Mouse (Mus musculus): ENCODE data around the gene Sdhd. TPM values are rescaled to one million over a fixed set of nuclear protein-coding genes. Genes with fewer than 3 reads are reported as not detected.

Sdhd gene
- polyA plus RNA-seq (2014; fragmentation: Illumina TruSeq; extraction: RNeasy Lipid Tissue Mini Kit (QIAGEN cat#74804); ENCODE audit: low read depth, low replicate concordance), result 374 TPM

GRCm38 (mm10) chr9:50603189-50603997 lies at the start of gene Sdhd, which contains the start of gene Timm8b:
TSS of gene Sdhd (minus strand) at chr9:50603812.
TSS of gene Timm8b (plus strand) at chr9:50603910.

GRCm38 (mm10) chr9:50616766-50617603 lies 13.4 kb upstream of the Sdhd start, which contains the start of the genes Pih1d2 and Nkapd1:
TSS of gene Pih1d2 (plus strand) at chr9:50617321.
TSS of gene Nkapd1 (minus strand) at chr9:50617464.

GRCm38 (mm10) chr9:50561145-50561917 lies 42.3 kb downstream of the Sdhd start, which contains the start of gene Tex12:
TSS of gene Tex12 (minus strand) at chr9:50561325.

GRCm38 (mm10) chr9:50555094-50555446 lies 48.5 kb downstream of the Sdhd start, which contains the start of gene Bco2:
TSS of gene Bco2 (minus strand) at chr9:50555181.

GRCm38 (mm10) chr9:50554241-50555093 lies 49.1 kb downstream of the Sdhd start, which contains the start of gene Il18:
TSS of gene Il18 (plus strand) at chr9:50554827.

Other genes with a start within 250 kb of the Sdhd start
- 55.0 TPM for gene Plet1, start 109.3 kb downstream of the Sdhd start, polyA plus RNA-seq (2014; fragmentation: Illumina TruSeq; extraction: RNeasy Lipid Tissue Mini Kit (QIAGEN cat#74804); ENCODE audit: low read depth, low replicate concordance)
- 200 TPM for gene Pts, start 75.1 kb downstream of the Sdhd start, polyA plus RNA-seq (2014; fragmentation: Illumina TruSeq; extraction: RNeasy Lipid Tissue Mini Kit (QIAGEN cat#74804); ENCODE audit: low read depth, low replicate concordance)
- gene Il18, start 49.0 kb downstream of the Sdhd start, polyA plus RNA-seq (2014; fragmentation: Illumina TruSeq; extraction: RNeasy Lipid Tissue Mini Kit (QIAGEN cat#74804); ENCODE audit: low read depth, low replicate concordance), result 1,164 TPM
- 25.0 TPM for gene Bco2, start 48.6 kb downstream of the Sdhd start, polyA plus RNA-seq (2014; fragmentation: Illumina TruSeq; extraction: RNeasy Lipid Tissue Mini Kit (QIAGEN cat#74804); ENCODE audit: low read depth, low replicate concordance)
- 13.9 TPM for gene Tex12, start 42.5 kb downstream of the Sdhd start, polyA plus RNA-seq (2014; fragmentation: Illumina TruSeq; extraction: RNeasy Lipid Tissue Mini Kit (QIAGEN cat#74804); ENCODE audit: low read depth, low replicate concordance)
- 88.6 TPM for gene Timm8b, start 98 bp upstream of the Sdhd start, polyA plus RNA-seq (2014; fragmentation: Illumina TruSeq; extraction: RNeasy Lipid Tissue Mini Kit (QIAGEN cat#74804); ENCODE audit: low read depth, low replicate concordance)
- 4.5 TPM for gene Pih1d2, start 13.5 kb upstream of the Sdhd start, polyA plus RNA-seq (2014; fragmentation: Illumina TruSeq; extraction: RNeasy Lipid Tissue Mini Kit (QIAGEN cat#74804); ENCODE audit: low read depth, low replicate concordance)
- 123 TPM for gene Nkapd1, start 13.7 kb upstream of the Sdhd start, polyA plus RNA-seq (2014; fragmentation: Illumina TruSeq; extraction: RNeasy Lipid Tissue Mini Kit (QIAGEN cat#74804); ENCODE audit: low read depth, low replicate concordance)
- gene Dlat, start 56.0 kb upstream of the Sdhd start, polyA plus RNA-seq (2014; fragmentation: Illumina TruSeq; extraction: RNeasy Lipid Tissue Mini Kit (QIAGEN cat#74804); ENCODE audit: low read depth, low replicate concordance), result 118 TPM
- 22.0 TPM for gene Dixdc1, start 135.7 kb upstream of the Sdhd start, polyA plus RNA-seq (2014; fragmentation: Illumina TruSeq; extraction: RNeasy Lipid Tissue Mini Kit (QIAGEN cat#74804); ENCODE audit: low read depth, low replicate concordance)
- 44.2 TPM for gene 2310030G06Rik, start 142.7 kb upstream of the Sdhd start, polyA plus RNA-seq (2014; fragmentation: Illumina TruSeq; extraction: RNeasy Lipid Tissue Mini Kit (QIAGEN cat#74804); ENCODE audit: low read depth, low replicate concordance)
- gene Cryab, start 147.5 kb upstream of the Sdhd start, polyA plus RNA-seq (2014; fragmentation: Illumina TruSeq; extraction: RNeasy Lipid Tissue Mini Kit (QIAGEN cat#74804); ENCODE audit: low read depth, low replicate concordance), result 10.2 TPM
- not detected for gene Hspb2, start 148.5 kb upstream of the Sdhd start, polyA plus RNA-seq (2014; fragmentation: Illumina TruSeq; extraction: RNeasy Lipid Tissue Mini Kit (QIAGEN cat#74804); ENCODE audit: low read depth, low replicate concordance)
- 8.9 TPM for gene Fdxacb1, start 164.4 kb upstream of the Sdhd start, polyA plus RNA-seq (2014; fragmentation: Illumina TruSeq; extraction: RNeasy Lipid Tissue Mini Kit (QIAGEN cat#74804); ENCODE audit: low read depth, low replicate concordance)
- gene Alg9, start 171.2 kb upstream of the Sdhd start, polyA plus RNA-seq (2014; fragmentation: Illumina TruSeq; extraction: RNeasy Lipid Tissue Mini Kit (QIAGEN cat#74804); ENCODE audit: low read depth, low replicate concordance), result 10.8 TPM
- 94.8 TPM for gene 1110032A03Rik, start 171.7 kb upstream of the Sdhd start, polyA plus RNA-seq (2014; fragmentation: Illumina TruSeq; extraction: RNeasy Lipid Tissue Mini Kit (QIAGEN cat#74804); ENCODE audit: low read depth, low replicate concordance)
- 29.4 TPM for gene Ppp2r1b, start 241.5 kb upstream of the Sdhd start, polyA plus RNA-seq (2014; fragmentation: Illumina TruSeq; extraction: RNeasy Lipid Tissue Mini Kit (QIAGEN cat#74804); ENCODE audit: low read depth, low replicate concordance)